Mouse (Mus musculus) stomach, postnatal 0 days (tissue): ENCODE results near the gene Ddc.

Experiments used
- CTCF ChIP-seq: IDR thresholded peaks from 2 replicates; pipeline ENCODE4 v1.5.1; 2016; ENCODE audit warnings: antibody characterized with exemption, low read depth, mild to moderate bottlenecking, moderate library complexity
- EP300 ChIP-seq: optimal IDR thresholded peaks from 2 replicates; pipeline ENCODE3; 2016; ENCODE audit warnings: antibody characterized with exemption

GRCm38 (mm10) chr11:11820737-11821136, 77.2 kb downstream of the Ddc start:
- TF ChIP-seq EP300, result no peak
- TF ChIP-seq CTCF, result no peak
